Mouse (Mus musculus): ENCODE measurements at regions not wholly inside any gene's neighbourhood (a gene's known extent, or its start where the extent isn't known, plus 50 kb on each side); places are given as distances from the start of the nearest gene placed in this dataset.

DNA sequence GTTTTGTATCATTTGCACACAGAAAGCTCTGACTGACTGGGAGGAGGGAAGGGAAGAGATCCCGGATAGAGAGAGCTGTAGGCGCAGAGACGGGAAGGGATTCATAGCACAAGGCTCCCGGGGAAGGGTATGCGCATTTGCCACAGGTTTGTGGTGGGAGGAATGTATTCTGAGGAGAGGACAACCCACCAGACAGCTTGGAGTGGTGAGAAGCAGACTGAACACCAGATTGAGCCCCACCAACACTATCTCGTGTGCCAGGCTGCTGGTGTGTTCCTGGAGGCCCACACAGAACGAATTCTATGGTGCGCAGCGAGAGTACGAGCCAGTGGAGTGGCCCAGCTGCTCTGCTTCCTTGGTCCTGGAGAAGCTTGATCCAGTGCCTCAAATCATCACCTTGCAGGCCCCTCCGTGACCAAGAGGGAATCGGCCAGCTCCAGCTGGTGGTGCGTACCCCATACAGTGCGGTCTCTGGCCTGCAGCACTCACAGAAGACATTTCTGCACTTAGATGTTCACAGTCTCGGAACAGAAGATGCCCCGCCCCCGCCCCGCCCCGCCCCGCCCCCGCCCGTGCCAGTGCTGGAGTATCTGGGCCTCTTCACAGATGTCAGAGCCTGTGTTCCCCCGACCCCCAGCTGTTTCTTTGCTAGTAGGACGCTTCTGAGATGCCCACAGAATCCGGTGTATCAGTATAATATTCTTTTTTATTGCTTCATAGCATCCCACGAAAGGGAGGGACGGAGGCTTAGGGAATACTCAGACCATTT lies 92.8 kb upstream of the Tmem189 start:
- peak; percentile 79 for DNase-seq (ENCODE audit: low spot score)

- no peak for DNase-seq (ENCODE audit: low spot score)
Measured at GRCm38 (mm10) chr2:167781496-167781895, 91.9 kb upstream of the Tmem189 start.

GRCm38 (mm10) chr2:167778691-167779090 lies 89.1 kb upstream of the Tmem189 start:
- DNase-seq (ENCODE audit: low spot score) = no peak

DNA sequence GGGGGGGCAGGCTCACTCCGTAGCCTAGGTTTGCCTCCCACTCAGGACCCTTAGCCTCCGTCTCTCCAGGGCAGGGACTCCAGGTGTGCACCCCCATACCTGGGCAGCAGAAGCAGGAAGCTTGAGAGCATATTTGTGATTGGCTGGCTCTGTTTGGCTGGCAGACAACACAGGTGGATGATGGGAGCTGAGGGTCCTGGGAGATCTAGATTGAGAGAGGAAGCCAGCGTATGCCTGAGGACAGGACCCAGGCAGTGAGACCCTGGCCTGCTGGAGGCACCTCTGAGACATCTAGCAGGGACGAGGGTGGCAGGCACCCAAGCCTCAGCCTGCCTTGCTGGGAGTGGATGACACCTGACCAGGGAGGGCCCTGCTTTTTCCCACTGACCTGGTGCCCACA lies 88.6 kb upstream of the Tmem189 start:
- DNase-seq (ENCODE audit: low spot score) = no peak

- no peak for DNase-seq (ENCODE audit: low spot score)
Measured at GRCm38 (mm10) chr2:167777331-167778085, 87.9 kb upstream of the Tmem189 start.

GRCm38 (mm10) chr2:167776251-167777168 lies 86.9 kb upstream of the Tmem189 start:
- DNase-seq (ENCODE audit: low spot score) = no peak

DNA sequence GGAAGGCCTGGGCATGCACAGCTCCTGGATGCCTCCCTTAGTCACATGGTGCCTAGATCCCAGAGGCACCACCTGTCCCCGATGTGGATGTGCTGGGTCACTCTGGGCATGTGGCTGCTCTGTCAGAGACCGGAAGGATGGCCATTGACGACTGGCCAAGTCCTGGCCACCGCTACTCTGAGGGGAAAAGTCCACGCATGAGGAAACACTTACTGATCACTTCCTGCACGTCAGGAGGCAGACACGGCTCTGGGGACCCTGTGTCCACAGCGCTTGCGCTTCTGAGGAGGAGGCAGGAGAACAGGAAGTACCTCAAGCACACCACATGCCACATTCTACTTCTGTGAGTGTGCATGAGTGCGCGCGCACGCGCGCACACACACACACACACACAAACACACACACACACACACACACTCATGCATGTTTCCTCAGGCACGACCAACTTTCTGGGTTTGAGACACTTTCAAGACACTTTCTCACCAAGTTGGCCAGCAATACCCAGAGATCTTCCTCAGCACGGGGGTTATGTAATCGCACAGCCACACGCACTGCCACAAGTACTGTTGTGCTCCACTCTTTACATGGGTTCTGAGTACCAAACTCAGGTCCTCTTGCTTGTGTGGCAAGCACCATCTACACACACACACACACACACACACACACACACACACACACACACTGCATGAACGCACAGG lies 85.7 kb upstream of the Tmem189 start:
- no peak for DNase-seq (ENCODE audit: low spot score)

DNA sequence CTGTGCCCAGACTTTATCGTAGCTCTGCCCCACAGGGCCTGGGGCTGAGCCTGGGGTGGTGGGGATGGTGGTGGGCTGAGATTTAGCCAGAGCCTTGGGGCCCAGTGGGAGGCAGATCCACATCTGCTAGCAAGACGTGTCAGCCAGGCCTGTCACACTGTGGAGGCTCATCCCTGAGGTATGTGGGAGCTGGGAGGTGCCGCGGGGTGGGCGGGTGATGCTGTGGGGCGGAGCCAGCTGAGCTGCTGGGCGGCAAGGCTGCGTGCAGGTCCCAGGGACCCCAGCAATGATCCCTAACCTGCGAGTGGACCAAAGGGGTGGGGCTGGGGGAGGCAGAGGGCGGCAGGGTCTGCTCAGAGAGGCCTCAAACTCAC lies 85.2 kb upstream of the Tmem189 start:
- DNase-seq (ENCODE audit: low spot score) = no peak

DNA sequence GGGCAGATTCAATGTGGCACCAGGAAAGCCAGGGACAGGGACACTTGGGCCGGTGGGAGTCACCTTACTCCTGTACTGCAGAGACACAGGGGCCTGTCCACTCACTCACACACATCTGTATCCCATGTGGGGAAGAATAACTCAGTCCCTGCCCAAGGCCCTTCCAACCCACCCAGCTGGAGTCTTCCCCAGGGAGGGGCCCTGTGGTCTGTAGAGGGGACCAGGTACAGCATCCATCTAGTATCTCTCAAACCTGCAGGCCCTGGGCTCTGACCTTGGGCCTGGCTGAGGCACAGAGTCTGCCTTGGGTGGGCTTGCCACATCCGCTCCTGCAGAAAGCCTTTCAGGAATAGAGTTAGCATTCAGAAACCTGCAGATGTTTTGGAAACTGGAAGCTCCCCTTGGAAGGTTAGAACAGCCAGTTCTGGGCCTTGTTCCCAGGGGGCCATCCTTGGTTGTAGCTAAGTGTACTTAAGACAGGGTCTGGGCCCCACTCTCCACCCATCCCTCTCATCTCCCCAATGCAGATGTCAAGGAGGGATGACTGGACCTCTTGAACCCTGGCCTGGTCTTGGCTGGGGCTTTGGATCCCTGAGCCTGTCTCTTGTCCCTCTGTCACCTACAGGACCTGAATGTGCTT lies 84.7 kb upstream of the Tmem189 start:
- DNase-seq (ENCODE audit: low spot score) = no peak

DNA sequence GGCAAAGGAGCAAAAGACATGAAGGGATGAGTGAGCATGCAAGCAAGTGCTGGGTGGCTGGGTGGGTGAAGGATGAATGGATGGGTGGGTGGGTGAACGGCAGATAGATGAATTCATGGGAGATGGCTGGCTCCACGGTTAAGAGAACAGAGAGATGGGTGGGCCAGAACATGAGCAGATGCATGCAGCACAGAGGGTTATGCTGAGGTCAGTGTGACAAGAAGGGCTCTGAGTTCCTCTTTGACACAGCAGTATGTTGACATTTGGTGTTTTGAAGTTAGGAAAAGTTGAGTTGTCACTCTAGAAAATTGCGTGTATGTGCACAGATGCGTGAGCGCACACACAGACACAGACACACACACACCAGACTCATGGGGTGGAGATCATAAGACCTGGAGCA lies 83.2 kb upstream of the Tmem189 start:
- DNase-seq (ENCODE audit: low spot score) = no peak

DNA sequence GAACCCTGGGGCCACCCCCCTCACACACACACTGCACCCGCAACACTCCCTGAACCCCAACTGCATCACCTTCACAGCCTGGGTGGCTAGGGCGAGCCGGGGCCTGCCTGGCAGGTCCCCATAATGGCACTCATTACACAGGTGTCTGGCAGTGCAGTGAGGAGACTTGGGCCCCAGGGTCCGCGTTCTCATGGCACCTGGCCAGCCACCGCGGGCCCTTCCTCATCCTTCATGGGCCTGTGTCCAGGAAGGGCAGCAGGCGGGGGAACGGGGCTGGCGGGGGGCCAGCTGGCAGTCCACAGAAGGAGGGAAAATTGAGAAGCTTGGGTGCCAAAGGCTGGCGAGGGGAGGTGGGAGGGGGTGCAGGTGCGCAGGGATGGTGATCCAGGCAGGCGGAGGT lies 78.3 kb upstream of the Tmem189 start:
- DNase-seq (ENCODE audit: low spot score) = no peak

GRCm38 (mm10) chr2:167767371-167767770 lies 77.7 kb upstream of the Tmem189 start:
- no peak for DNase-seq (ENCODE audit: low spot score)

DNA sequence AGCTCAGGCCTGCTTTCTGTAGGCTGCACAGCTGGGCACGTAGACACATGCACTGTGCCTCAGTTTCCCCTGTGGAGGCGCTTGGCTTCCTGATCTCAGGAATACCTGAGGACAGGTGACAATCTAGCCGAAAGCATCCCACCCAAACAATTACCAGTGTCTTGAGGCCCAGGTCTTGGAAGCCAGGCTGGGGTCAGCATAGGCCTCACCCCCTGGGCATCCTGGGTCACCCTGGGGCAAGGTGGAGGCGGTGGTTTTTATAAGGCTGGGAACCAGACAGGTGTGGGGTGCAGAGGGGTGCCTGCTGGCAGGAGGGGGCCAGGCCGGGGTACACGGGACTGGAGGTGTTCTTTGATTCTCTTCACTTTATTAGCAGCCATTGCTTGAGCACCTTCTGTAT lies 76.2 kb upstream of the Tmem189 start:
- no peak for DNase-seq (ENCODE audit: low spot score)

GRCm38 (mm10) chr2:167765072-167765800 lies 75.6 kb upstream of the Tmem189 start:
- no peak for DNase-seq (ENCODE audit: low spot score)

- no peak for DNase-seq (ENCODE audit: low spot score)
Measured at GRCm38 (mm10) chr2:167763891-167764410, 74.3 kb upstream of the Tmem189 start.

DNA sequence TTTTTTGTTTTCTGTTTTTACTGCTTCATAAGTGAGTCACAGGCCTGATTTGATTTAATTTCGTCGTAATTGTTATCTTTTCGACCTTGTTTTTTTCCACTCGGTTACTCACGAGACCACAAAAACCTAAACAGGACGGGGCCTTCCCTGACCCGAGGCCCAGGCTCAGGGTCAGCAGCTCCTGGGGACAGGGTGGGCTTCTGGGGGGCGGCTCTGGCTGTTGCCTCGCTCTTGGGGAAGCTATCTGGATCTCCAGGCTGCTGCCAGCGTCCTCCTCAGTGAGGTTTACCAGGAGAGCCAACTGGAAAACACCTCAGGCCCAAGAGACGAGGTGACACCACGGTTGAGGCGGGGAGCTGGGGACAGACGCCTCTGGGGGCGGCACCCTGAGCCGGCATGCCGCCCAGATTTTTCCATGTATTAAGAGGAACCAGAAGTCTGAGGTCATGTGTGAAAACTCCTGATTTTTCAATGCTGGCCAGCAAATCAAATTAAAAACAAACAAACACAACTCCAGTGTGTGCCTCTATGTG lies 71.8 kb upstream of the Tmem189 start:
- DNase-seq (ENCODE audit: low spot score) = no peak

- DNase-seq (ENCODE audit: low spot score) = no peak
Measured at GRCm38 (mm10) chr2:167760681-167761403, 71.2 kb upstream of the Tmem189 start.

GRCm38 (mm10) chr2:167759603-167760390 lies 70.2 kb upstream of the Tmem189 start:
- no peak for DNase-seq (ENCODE audit: low spot score)
